Mouse (Mus musculus) forebrain, embryonic 10.5 days (tissue): ENCODE measurements around the gene Fam3b. TPM values are rescaled to one million over a fixed set of nuclear protein-coding genes. Genes with fewer than 3 reads are reported as not detected.

Experiments used
- DNase-seq: peaks from one replicate; pipeline ENCODE4 v3.0.0-alpha.2; 2017; ENCODE audit warnings: low spot score; ENCODE audit errors: extremely low spot score
- H3K27ac ChIP-seq: fragments of 300-500 bp; sonication (generic); 2 replicates; pipeline ENCODE4 v1.5.1; 2016; ENCODE audit warnings: mild to moderate bottlenecking
- H3K27me3 ChIP-seq: fragments of 300-500 bp; sonication (generic); 2 replicates; pipeline ENCODE4 v1.6.1; 2016; ENCODE audit warnings: mild to moderate bottlenecking; ENCODE audit not compliant: poor library complexity, severe bottlenecking
- H3K36me3 ChIP-seq: fragments of 300-500 bp; sonication (generic); replicated peaks from 2 replicates; pipeline ENCODE4 v1.6.1; 2016; ENCODE audit warnings: mild to moderate bottlenecking, moderate library complexity
- H3K4me1 ChIP-seq: fragments of 300-500 bp; sonication (generic); 2 replicates; pipeline ENCODE4 v1.6.1; 2016
- H3K4me3 ChIP-seq: fragments of 300-500 bp; sonication (generic); 2 replicates; pipeline ENCODE4 v1.5.1; 2016; ENCODE audit warnings: mild to moderate bottlenecking, moderate library complexity
- H3K9me3 ChIP-seq: fragments of 300-500 bp; sonication (generic); 2 replicates; pipeline ENCODE4 v1.6.1; 2016; ENCODE audit warnings: mild to moderate bottlenecking, moderate library complexity
- WGBS: fragments of 180-500 bp; shearing (Covaris S2); methylation state at CpG from one replicate; pipeline ENCODE4 v1.1.7; 2016; 5-methylcytosine and 5-hydroxymethylcytosine counted together
- polyA plus RNA-seq: library from polyadenylated mRNA; unstranded; fragments of >200 nt; fragmentation: Nextera tagmentation; extraction: Ambion mirVana; gene quantifications from 2 replicates; pipeline ENCODE4 v1.2.1, GENCODE M21; 2016

The Fam3b gene
- polyA plus RNA-seq, 1 experiment from 2014 or later: not detected

DNA sequence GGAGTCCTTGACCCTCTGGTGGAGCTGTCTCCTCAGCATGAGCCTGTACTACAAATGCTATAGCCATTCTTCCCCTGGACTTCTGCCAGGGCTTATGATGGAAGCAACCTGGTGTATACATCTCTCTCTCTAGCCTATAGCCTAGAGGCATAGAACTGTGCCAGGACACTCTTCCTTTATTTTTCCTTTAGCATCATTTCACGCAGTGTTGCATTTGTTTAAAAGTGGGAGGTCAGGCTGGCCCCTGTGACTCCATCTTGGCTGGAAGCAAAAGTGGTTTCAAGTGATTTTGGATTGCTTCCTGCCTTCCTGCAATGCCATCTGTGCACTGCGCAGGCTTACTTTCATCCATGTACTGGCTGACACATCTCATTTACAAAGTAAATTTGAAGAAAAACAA, 80.4 kb downstream of the Fam3b start:
- Histone ChIP-seq H3K36me3 (no peaks in the 10 kb centered on the region), H3K27ac (no peak overlapping the region), H3K4me1 (no peaks in the 10 kb centered on the region), H3K4me3 (no peak overlapping the region), H3K9me3 (no peaks in the 10 kb centered on the region), H3K27me3 (no peaks in the 10 kb centered on the region)
- WGBS: 88% methylated on average over 2 of the region's 2 CpGs
- no peak for DNase-seq

DNA sequence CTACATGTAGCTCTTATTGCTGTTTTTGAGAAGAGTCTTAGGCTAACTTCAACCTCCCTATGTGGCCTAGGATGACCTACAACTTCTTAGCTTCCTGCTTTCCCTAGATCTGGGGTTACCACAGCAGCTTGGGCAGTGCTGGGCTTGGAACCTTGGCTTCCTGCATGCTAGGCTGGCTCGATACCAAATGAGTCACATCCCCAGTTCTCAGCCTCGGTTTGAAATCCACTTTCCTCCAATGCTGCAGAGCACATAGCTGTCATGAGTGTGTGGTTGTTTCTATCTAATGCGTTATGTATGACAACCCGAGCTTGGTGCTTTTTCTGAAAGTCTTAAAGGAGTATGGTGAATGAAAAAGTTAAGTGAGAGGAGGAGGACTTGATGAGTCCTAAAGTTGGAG, 83.3 kb downstream of the Fam3b start:
- H3K27ac ChIP-seq: no peak overlapping the region
- no peak overlapping the region for H3K4me3 ChIP-seq
- H3K4me1 ChIP-seq: no peaks in the 10 kb centered on the region
- WGBS: 85% methylated on average over 4 of the region's 4 CpGs
- H3K27me3 ChIP-seq: no peaks in the 10 kb centered on the region
- no peaks in the 10 kb centered on the region for H3K36me3 ChIP-seq
- no peak for DNase-seq
- no peaks in the 10 kb centered on the region for H3K9me3 ChIP-seq

DNA sequence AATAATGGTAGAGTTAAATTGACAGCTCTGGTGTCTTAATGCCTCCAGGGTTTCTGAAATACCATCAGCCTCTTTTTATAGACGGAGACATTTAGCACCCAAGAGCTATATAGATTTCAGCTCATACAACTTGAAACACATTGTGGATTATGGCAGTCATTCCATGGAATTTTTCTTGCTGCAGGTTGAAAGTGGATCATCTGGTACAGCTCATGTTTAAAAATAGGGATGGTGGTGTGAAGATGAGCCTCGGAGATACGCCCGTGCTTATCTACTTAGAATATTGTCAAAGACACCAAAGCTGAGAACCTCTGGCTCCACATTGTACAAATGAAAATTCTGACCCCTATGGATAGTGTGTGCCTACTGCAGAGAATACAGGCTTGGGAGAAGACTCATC, 84.5 kb downstream of the Fam3b start:
- DNase-seq: no peak
- 95% methylated on average over 4 of the region's 4 CpGs for WGBS
- Histone ChIP-seq H3K4me1 (no peaks in the 10 kb centered on the region), H3K27ac (no peak overlapping the region), H3K27me3 (no peaks in the 10 kb centered on the region), H3K4me3 (no peak overlapping the region), H3K9me3 (no peaks in the 10 kb centered on the region), H3K36me3 (no peaks in the 10 kb centered on the region)

DNA sequence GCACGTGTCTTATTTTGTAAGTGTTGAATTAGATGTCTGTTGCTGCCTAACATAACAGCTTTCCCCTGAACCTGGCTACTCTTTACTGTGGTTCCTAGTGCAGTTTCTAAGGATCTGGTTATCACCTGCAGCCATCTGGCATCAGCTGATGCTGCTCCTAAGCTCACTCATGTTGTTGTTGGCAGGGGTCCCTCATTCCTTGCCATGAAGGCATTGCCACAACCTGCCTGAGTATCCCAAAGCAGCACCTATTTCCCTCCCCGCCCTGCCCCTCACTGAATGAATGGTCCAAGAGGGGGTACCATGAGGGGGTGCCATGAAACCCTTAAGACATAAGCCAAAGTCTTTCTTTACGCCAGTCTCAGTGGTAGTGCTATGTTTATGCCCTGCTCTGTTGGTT, 86.6 kb downstream of the Fam3b start:
- no peaks in the 10 kb centered on the region for H3K27me3 ChIP-seq
- H3K4me1 ChIP-seq: no peaks in the 10 kb centered on the region
- H3K36me3 ChIP-seq: no peaks in the 10 kb centered on the region
- H3K9me3 ChIP-seq: no peaks in the 10 kb centered on the region
- 80% methylated on average over 3 of the region's 3 CpGs for WGBS
- DNase-seq: no peak
- H3K4me3 ChIP-seq: no peak overlapping the region
- no peak overlapping the region for H3K27ac ChIP-seq

DNA sequence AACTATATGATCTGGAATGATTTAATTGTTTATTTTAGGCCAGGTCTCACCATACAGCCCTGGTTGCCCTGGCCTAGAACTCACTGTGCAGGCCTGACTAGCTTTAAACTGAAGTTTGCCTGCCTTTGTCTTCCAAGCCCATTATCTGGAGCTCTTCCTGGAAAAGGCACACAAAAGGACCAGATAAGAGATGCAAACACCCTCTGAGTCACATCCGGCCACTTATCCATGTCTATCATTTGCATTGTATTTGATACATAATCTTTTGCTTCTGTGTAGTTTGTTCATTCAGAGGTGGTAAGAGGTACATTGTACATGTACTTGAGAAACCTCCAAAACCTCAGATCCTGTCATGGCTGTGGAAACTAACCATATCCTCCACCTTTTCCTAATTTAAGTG, 91.0 kb downstream of the Fam3b start:
- Histone ChIP-seq H3K4me3 (no peak overlapping the region), H3K36me3 (no peaks in the 10 kb centered on the region), H3K27me3 (no peaks in the 10 kb centered on the region), H3K27ac (no peak overlapping the region), H3K4me1 (no peaks in the 10 kb centered on the region), H3K9me3 (no peaks in the 10 kb centered on the region)
- no peak for DNase-seq
- WGBS: 91% methylated on average over 1 of the region's 1 CpGs

DNA sequence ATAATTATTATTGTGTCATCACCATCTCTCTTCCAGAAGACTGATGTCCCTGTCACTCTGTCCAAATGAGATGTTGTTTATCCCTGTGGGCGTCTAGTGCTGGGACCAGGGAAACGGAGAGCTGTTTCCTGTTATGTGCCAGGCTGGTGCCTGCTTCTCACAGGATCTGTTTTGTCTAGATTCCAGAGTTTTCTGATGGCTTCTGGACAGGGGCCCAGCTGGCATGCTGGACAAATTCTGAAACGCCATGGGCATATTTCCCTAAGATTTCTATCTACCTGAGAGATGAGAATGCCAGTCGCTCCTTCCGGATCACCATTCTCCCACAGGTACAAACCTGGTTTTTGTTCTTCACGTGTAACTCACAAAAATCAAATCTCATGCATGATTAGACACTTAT, 92.9 kb downstream of the Fam3b start:
- Histone ChIP-seq H3K4me3 (no peak overlapping the region), H3K27me3 (no peaks in the 10 kb centered on the region), H3K36me3 (no peaks in the 10 kb centered on the region), H3K9me3 (no peaks in the 10 kb centered on the region), H3K4me1 (peaks cover 6% of the 10 kb centered on the region), H3K27ac (no peak overlapping the region)
- WGBS: 92% methylated on average over 6 of the region's 6 CpGs
- DNase-seq: no peak

Other genes with a start within 250 kb of the Fam3b start
- gene Bace2, start 158.1 kb downstream of the Fam3b start, polyA plus RNA-seq: 3.1 and 3.6 TPM in 2 replicates
- gene Mx1, start 51.9 kb downstream of the Fam3b start, polyA plus RNA-seq: 0.16 and 0.27 TPM in 2 replicates
- 0.20 and 0.38 TPM in 2 replicates for gene Tmprss2, start 96.4 kb upstream of the Fam3b start, polyA plus RNA-seq
- gene Ripk4, start 249.0 kb upstream of the Fam3b start, polyA plus RNA-seq: 3.5 and 3.6 TPM in 2 replicates